Mouse (Mus musculus): ENCODE data around the gene Pde4d.

Pde4d gene

DNA sequence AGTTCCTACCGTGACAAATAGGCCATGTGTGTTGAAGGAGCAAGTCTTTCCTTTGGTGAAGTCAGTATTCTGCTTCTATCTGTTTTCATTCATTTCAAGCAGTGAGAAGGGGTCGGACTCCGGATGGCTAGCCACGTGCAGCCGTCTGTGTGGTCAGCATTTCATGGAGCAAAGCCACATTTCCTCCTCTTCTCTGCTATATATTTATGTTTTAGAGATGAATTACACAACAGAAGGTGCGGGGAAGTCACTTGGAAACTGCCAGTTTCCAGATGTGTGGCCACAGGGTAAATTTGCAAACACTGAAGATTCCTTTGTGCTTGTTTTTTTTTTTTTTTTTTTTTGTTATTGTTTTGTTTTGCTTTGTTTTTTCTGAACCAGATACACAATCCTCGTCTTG lies 828.0 kb downstream of the Pde4d start:
- DNase-seq (ENCODE audit: extremely low read depth, low read depth, low spot score): no peak

- DNase-seq (ENCODE audit: extremely low read depth, low read depth, low spot score): peak; percentile 93
Measured at GRCm38 (mm10) chr13:109278504-109278912, 828.8 kb downstream of the Pde4d start.

- no peak for DNase-seq (ENCODE audit: extremely low read depth, low read depth, low spot score)
Measured at GRCm38 (mm10) chr13:109279211-109279610, 829.5 kb downstream of the Pde4d start.

DNA sequence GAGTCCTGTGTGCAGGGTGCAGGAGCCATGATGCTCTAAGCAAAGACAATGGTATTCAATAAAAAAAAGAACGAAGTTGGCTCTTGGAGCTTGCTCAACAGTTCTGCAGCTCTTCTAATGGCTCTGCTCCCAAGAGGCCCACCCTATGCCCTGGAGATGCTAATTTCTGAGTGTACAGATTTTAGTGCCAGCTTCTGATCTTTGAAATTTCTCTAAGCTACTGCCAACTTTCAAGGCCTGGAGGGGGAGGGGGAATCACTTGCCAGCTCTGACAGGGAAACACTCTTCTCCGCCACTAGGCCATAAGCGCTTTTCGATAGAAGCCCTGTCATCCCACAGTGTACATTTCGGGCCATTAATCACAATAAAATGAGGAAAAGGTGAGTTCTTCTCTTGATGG lies 830.7 kb downstream of the Pde4d start:
- DNase-seq (ENCODE audit: extremely low read depth, low read depth, low spot score): peak; percentile 47

GRCm38 (mm10) chr13:109287465-109287864 lies 837.7 kb downstream of the Pde4d start:
- DNase-seq (ENCODE audit: extremely low read depth, low read depth, low spot score): no peak

GRCm38 (mm10) chr13:109290922-109291321 lies 841.2 kb downstream of the Pde4d start:
- DNase-seq (ENCODE audit: extremely low read depth, low read depth, low spot score): no peak

DNA sequence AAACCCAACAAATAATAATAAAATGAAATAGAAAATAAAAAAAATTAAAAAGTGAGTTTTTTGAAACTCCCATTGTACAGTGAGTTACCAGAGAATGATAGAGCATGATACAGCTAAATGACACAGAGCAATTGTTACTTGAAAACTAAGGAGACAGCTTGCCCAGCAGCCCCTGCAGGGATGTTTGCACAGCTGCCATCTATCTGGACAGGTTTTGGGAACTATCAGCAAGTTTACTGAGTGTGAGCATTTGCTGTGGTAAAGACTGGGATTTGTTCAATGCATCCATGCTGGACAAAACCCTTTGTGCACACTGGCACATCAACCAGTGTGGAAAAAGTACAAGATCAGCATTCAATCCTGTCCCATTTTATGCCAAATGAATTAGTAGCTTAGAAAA lies 843.3 kb downstream of the Pde4d start:
- DNase-seq (ENCODE audit: extremely low read depth, low read depth, low spot score): no peak

DNA sequence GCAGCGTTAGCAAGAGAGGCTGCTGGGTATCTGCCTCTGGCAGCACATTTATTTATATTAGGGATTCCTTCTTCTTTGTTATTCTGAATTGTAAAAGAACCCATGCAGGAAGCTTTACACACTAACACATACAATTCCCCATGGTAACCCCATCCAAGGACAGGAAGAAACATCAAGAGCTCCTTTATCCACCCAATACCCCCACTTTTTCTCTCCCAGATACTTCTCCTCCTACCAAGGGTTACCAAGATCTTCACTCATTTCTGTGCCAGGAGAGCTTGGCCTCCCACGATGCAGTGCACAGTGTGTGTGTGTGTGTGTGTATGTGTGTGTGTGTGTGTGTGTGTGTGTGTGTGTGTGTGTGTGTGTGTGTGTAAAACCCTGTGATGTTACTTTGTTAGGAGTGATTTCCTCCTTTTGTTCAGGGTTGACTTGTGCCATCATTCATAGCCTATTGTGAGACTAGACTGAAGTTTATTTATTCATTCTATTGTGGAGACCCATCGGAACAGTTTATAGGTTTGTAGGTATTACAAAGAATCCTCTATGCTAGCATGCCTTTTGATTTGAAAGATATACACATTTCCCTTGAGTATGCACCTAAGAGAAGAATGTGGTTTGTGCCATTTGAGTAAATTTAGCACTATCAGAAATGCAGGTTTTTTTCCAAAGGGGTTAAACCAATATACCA lies 846.7 kb downstream of the Pde4d start:
- no peak for DNase-seq (ENCODE audit: extremely low read depth, low read depth, low spot score)

GRCm38 (mm10) chr13:109298852-109299251 lies 849.1 kb downstream of the Pde4d start:
- no peak for DNase-seq (ENCODE audit: extremely low read depth, low read depth, low spot score)

GRCm38 (mm10) chr13:109299511-109300250 lies 849.9 kb downstream of the Pde4d start:
- no peak for DNase-seq (ENCODE audit: extremely low read depth, low read depth, low spot score)

DNA sequence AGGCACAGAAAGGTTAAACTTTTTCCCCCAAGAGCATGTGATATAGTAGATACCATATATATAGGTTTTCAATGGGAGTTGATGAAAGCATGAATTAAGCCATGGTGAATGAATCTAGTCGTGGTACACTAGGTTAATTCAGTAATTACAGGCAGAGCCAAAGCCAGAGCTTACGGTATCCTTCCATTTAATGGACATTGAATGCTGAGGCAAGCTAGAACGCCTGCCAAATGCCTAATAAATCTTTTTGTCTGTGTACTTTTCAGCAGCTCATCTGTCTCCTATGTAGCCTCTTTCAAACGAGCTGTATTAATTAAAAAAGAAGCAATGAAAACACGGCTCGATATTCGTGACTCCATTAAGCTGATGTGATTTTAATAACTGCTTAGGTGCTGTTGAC lies 862.8 kb downstream of the Pde4d start:
- no peak for DNase-seq (ENCODE audit: extremely low read depth, low read depth, low spot score)

DNA sequence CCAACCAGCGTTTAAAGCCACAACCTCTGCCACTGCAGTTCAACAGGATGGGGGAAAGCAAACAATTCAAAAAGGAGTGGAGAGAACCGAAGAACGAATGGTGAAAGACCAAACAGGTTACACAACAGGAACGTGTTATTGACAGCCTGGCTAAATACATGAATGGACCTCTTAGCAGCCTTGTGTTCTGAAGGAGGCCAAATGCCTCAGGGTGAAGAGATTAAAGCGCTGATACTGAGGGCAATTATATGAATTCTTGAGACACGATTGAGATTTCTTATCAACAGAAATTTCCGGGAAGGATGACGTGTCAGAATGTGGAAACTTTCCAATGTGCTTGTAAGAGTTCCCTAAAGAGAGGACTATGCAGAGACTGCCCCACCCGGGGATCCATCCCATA lies 865.9 kb downstream of the Pde4d start:
- no peak for DNase-seq (ENCODE audit: extremely low read depth, low read depth, low spot score)

DNA sequence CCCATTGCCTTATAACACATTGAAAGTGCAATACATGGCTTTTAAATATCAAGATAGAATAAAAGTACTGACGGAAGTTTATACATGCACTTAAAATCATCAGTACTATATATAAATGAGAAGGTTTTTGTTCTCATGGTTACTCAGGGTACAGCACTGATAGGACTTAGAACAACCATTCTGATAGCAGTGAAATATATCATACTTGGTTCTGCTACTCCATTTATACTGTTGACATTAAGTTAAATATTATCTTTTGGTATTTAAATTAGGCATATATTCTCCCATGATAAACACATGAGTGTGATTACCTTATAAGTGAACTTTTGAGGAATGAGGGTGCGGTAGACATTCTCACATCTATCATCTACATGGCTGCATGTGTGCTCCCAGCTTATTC lies 867.9 kb downstream of the Pde4d start:
- DNase-seq (ENCODE audit: extremely low read depth, low read depth, low spot score): no peak

- no peak for DNase-seq (ENCODE audit: extremely low read depth, low read depth, low spot score)
Measured at GRCm38 (mm10) chr13:109318434-109318998, 868.8 kb downstream of the Pde4d start.

GRCm38 (mm10) chr13:109326061-109326460 lies 876.3 kb downstream of the Pde4d start:
- DNase-seq (ENCODE audit: extremely low read depth, low read depth, low spot score): no peak

GRCm38 (mm10) chr13:109331563-109331962 lies 881.8 kb downstream of the Pde4d start:
- DNase-seq (ENCODE audit: extremely low read depth, low read depth, low spot score): no peak

GRCm38 (mm10) chr13:109341902-109342301 lies 892.2 kb downstream of the Pde4d start:
- no peak for DNase-seq (ENCODE audit: extremely low read depth, low read depth, low spot score)

DNA sequence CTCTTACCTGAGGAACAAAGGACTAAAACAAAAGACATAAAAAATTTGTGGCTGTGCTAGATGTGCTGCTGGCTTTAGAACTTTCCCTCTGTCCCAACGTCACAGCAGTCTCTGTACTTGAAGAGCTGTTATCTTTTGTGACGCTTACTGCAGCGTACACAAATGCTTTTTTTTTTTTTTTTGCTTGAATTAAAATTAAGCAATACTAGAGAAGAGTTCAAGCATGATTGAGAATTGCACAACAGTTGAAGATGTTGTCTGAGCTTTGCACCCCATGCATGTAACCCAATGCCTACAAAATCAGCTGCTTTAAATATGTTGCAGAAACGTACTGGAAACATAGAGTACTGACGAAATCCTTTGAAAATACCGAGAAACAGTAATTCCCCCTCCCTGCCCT lies 892.7 kb downstream of the Pde4d start:
- no peak for DNase-seq (ENCODE audit: extremely low read depth, low read depth, low spot score)

- DNase-seq (ENCODE audit: extremely low read depth, low read depth, low spot score): no peak
Measured at GRCm38 (mm10) chr13:109343596-109343995, 893.8 kb downstream of the Pde4d start.

- DNase-seq (ENCODE audit: extremely low read depth, low read depth, low spot score): no peak
Measured at GRCm38 (mm10) chr13:109347770-109348169, 898.0 kb downstream of the Pde4d start.

DNA sequence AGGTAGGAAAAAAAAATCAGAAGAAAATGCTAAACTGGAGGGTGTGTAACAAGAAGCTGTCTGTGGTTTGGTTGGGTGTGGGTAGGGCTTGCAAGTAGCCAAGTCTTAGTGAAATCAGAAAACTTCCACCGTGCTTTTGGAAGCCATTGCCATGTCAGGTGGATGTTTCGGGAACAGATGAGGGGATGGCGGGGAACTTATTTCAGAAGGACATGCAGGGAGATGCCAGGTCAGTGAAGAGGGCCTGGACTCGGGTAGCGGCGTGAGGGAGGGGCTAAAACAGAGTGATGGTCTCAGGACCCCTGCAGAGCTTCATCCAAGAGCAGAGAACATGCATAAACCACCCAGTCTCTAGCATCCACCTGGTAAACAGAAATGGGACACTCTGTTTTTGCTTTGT lies 898.6 kb downstream of the Pde4d start:
- no peak for DNase-seq (ENCODE audit: extremely low read depth, low read depth, low spot score)

DNA sequence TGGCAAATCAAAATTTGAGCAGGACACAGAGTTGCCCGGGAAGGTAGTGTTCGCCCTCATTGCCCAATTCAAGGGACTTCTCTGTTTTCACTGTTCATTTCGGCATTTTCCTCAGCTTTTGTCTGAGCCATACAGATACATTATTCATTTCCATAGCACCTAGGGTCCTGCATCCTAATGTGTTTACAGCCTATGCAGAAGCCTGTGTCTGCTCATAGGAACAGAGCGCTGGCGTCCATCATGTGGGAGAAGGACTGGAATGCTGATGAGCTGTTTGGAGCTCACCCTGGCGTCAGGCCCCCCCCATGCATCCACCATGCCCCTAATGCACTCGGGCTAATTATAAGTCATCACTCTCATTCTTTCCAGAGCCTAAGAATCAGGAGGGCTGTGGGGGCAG lies 900.4 kb downstream of the Pde4d start:
- no peak for DNase-seq (ENCODE audit: extremely low read depth, low read depth, low spot score)
